Mouse (Mus musculus) brain, embryonic 14.5 days (tissue): Measurements from ENCODE around the gene Npl.

ENCODE experiments used
- CTCF ChIP-seq: fragments of 200-500 bp; IDR thresholded peaks from 2 replicates; pipeline ENCODE4 v1.5.1; 2012; ENCODE audit warnings: inconsistent platforms, mild to moderate bottlenecking, moderate library complexity, borderline replicate concordance; ENCODE audit not compliant: insufficient read depth, insufficient read length; ENCODE audit errors: extremely low read depth
- POLR2A ChIP-seq: fragments of 200-500 bp; IDR thresholded peaks from 2 replicates; pipeline ENCODE4 v1.6.1; 2012; ENCODE audit warnings: mild to moderate bottlenecking, inconsistent platforms, borderline replicate concordance; ENCODE audit not compliant: poor library complexity, insufficient read depth, insufficient read length, severe bottlenecking; ENCODE audit errors: extremely low read depth

- TF ChIP-seq POLR2A (no peak), CTCF (no peak)
Measured at GRCm38 (mm10) chr1:153587956-153588355, 38.1 kb upstream of the Npl start.
